Mouse (Mus musculus) embryonic fibroblast, embryonic 13.5 days (primary cell): ENCODE results near the gene Zfpm1.

ENCODE experiments used
- CTCF ChIP-seq: IDR thresholded peaks from 2 replicates; pipeline ENCODE4 v1.5.1; 2011; ENCODE audit warnings: mild to moderate bottlenecking, control low read depth, low read length, moderate library complexity, borderline replicate concordance; ENCODE audit not compliant: insufficient read depth
- POLR2A ChIP-seq: IDR thresholded peaks from 2 replicates; pipeline ENCODE4 v1.6.1; 2011; ENCODE audit warnings: low read depth, mild to moderate bottlenecking, control low read depth, low read length, moderate library complexity

GRCm38 (mm10) chr8:122264243-122264642 is 17.7 kb upstream of the Zfpm1 start:
- TF ChIP-seq POLR2A = no peak
- no peak for TF ChIP-seq CTCF
